Mouse (Mus musculus) cerebellum, adult 11-12 months (tissue): ENCODE data around the gene Atp6v0a1.
"Not testable (repeated sequence)": the region's sequence is repeated elsewhere in the genome, so short reads cannot be mapped to it uniquely, and the experiment has no call there.

ENCODE experiments used
- DNase-seq: peaks from one replicate; pipeline ENCODE4 v3.0.0; 2022

The Atp6v0a1 gene

DNA sequence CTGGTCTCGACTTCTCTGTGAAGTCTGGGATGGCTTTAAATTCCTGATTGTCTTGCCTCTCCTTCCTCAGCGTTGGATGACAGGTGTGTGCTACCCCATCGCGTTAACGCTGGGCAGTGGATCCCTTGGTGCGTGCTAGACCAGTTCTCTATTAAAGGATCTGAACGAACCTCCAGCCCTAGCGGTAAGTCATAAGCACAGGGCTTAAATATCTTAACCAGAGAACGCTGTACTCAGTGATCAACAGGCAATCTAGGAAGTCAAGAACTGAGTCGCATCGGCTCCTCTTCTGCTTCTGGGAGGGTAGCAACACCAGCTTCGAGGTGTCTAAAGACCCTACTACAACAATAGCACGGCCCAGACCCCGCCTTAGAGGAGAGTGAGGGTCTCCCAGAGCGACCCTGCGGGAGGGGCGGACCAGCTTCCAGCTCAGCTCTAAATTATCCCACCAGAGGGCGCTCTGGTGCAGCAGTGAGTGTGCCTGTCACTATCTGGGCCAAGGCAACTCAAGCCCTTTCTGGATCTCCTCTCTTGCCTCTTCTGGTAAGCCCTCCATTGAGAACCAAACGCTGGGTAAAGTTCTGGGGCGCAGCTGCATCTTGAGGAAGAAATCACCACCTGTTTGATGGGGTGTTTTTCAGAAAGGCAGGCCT lies 26.0 kb upstream of the Atp6v0a1 start:
- peak; percentile 54 for DNase-seq

DNA sequence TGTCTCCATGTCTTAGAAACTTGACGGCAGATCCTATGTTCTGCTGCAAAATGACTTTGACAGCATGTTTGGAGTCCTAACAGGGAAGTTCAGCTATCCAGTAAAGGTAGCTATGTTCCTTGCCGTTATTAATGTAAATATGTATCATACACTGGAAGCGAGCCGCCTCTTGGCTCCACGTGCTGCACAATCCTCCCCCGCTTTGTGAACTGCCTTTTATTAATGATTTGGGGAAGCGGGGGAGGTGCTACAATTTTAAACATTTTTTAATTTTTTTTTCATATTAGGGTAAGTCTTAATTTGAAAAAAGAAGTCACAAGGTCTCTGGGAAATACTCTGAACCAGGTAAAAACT lies 25.5 kb upstream of the Atp6v0a1 start:
- DNase-seq: no peak

- DNase-seq: no peak
Measured at GRCm38 (mm10) chr11:100985607-100986006, 23.6 kb upstream of the Atp6v0a1 start.

- no peak for DNase-seq
Measured at GRCm38 (mm10) chr11:100988674-100989073, 20.6 kb upstream of the Atp6v0a1 start.

GRCm38 (mm10) chr11:100989666-100990065 lies 19.6 kb upstream of the Atp6v0a1 start:
- no peak for DNase-seq

DNA sequence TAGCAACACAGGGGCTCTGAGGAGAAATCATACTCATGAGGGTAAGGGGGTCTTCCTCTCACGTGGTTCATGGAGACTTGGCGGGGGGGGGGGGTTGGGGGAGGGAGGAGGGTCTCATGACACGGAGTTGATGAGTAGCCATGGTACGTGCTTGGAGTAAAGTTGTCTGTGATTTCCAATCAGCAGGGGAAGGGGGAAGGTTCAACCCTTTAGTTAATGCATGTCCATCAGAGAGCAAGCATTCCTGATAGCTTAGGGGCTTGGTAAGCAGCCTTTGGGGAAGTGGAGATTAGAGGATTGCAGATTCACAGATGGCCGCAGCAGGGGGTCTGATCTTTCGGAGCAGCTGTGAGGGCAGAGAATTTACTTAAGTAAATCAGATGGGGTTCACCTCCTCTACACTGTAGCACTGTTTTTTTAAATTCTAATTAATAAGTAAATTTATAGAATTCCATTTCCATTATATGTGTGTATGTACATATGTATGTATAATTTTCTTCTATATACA lies 18.2 kb upstream of the Atp6v0a1 start:
- no peak for DNase-seq

GRCm38 (mm10) chr11:100993437-100993836 lies 15.8 kb upstream of the Atp6v0a1 start:
- DNase-seq: no peak

DNA sequence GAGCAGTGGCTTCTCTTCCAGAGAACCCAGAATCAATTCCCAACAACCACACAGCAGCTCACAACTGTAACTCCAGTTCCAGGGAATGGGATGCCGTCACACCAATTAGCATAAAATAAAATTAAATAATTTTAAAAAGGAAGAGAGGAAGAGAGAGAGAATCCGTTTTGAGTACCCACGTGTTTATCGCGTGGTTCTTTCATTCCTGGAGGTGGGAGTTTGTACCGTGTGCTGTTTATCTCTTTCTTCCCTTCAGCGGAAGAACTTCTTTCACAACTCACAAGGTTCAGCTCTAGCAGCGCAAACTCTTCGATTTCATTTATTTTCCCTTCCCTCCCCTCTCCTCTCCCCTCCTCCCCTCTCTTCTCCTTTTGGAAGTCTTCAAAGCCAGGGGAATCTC lies 15.0 kb upstream of the Atp6v0a1 start:
- no peak for DNase-seq

GRCm38 (mm10) chr11:100994655-100995054 lies 14.6 kb upstream of the Atp6v0a1 start:
- no peak for DNase-seq

- no peak for DNase-seq
Measured at GRCm38 (mm10) chr11:100996501-100996900, 12.8 kb upstream of the Atp6v0a1 start.

- DNase-seq: no peak
Measured at GRCm38 (mm10) chr11:100998836-100999235, 10.4 kb upstream of the Atp6v0a1 start.

DNA sequence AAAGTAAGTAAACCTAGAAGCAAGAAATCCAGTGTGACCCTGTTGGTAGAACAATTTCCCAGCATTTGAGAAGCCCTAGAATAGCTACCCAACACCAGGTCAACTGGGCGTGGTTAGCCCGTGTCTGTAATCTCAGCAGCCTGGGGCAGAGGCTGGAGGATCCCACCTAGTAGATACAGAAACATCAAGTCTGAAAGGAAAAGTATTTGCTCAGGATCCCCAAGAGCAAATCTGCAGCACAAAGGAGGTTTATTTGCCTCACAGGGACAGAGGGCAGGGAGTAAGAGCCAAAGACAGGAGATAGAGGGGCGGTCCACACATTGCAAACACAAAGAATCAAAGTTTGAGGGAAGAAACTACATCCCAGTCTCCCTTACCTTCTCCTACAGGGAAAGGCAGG lies 10.0 kb upstream of the Atp6v0a1 start:
- no peak for DNase-seq

DNA sequence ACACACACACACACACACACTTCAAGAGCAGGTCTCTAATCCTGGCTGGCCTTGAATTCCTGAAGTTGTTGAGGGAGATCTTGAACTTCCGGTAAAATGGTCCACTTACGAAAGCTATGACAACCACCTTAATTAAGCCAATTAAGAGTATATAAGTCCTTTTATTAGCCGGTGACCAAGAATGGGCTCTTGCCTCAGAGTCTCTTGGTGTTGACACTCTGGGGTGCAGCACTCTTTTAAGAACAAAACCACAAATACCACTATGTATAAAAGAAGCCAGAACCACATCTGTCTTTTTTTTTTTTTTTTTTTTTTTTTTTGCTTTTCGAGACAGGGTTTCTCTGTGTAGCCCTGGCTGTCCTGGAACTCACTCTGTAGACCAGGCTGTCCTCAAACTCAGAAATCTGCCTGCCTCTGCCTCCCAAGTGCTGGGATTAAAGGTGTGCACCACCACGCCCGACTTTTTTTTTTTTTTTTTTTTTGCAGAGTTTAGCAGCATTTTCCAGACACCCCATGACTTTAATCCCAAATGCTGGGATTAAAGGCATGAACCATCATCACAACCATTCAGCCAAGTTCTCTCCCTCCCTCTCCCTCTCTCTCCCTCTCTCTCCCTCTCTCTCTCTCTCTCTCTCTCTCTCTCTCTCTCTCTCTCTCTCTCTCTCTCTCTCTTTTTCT lies 7.2 kb upstream of the Atp6v0a1 start:
- not testable (repeated sequence) for DNase-seq

- DNase-seq: no peak
Measured at GRCm38 (mm10) chr11:101003025-101003685, 6.1 kb upstream of the Atp6v0a1 start.

GRCm38 (mm10) chr11:101008206-101009045 lies 826 bp upstream of the Atp6v0a1 start:
- no peak for DNase-seq

GRCm38 (mm10) chr11:101009888-101010784 lies 884 bp downstream of the Atp6v0a1 start:
- DNase-seq: peak; percentile 24

DNA sequence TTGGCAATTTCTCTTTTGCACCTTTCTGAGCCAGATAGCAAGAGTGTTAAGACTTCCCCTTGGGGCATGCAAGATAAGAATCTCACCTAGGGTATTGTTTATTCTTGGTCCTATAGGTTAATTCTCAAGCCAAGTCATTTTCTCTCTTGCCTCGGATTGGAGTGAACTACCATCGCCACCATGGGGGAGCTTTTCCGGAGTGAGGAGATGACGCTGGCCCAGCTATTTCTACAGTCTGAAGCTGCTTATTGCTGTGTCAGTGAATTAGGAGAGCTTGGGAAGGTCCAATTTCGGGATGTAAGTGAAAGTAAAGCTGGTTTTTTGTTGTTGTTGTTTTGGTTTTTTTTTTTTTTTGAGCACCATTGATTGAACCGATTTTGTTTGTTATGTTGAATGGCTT lies 2.4 kb downstream of the Atp6v0a1 start:
- no peak for DNase-seq

DNA sequence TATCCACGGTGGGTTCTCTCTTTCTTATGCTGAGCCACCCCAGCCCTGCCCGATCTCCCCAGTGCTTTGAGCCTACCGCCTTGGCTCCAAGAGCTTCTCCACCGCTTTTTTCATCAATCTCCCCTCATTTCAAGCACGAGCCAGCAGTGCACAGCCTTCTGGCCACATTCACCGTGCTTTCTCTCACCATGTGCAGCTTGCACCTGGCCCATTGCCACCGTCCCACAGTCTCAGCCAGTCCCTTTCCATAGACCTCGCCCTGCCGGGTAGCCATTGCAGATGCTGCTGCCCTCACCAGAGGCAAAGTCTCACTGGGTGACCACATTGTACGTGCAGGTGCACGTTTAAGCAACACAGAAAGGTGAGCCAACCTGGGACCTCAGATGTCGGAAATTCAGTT lies 14.1 kb downstream of the Atp6v0a1 start:
- DNase-seq: peak; percentile 77

- no peak for DNase-seq
Measured at GRCm38 (mm10) chr11:101024001-101024400, 14.7 kb downstream of the Atp6v0a1 start.

DNA sequence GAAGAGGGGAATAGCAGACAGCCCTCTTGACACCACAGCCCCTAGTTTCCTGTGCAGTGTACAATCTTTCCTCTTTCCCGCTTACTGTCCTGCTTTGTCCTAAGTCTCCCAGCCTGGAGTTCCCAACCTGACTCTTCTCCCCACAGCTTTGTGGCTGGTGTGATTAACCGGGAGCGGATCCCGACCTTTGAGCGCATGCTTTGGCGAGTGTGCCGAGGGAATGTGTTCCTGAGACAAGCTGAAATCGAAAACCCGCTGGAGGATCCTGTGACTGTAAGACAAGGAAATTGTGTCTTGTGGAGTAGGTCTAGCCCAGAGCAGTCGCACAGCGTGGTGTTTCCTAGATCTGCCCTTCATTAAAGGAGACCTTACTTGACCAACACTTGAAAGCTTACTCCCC lies 17.9 kb downstream of the Atp6v0a1 start:
- no peak for DNase-seq

- peak; percentile 60 for DNase-seq
Measured at GRCm38 (mm10) chr11:101029320-101029719, 20.1 kb downstream of the Atp6v0a1 start.
